Mouse (Mus musculus) neutrophil, adult 83 days (primary cell): ENCODE data around the gene Oas1d. TPM values are rescaled to one million over a fixed set of nuclear protein-coding genes. Genes with fewer than 3 reads are reported as not detected.

Experiments
- total RNA-seq, 2 experiments: library from RNA; stranded (reverse); gene quantifications; one replicate each; pipeline ENCODE4 v1.2.4; 2023

Oas1d gene
- not detected for total RNA-seq

GRCm38 (mm10) chr5:120914204-120914603 is at the start of gene Oas1d:
TSS of gene Oas1d (plus strand) at chr5:120914536.

GRCm38 (mm10) chr5:120887413-120887812 is 26.9 kb upstream of the Oas1d start, which contains the start of gene Oas1g:
TSS of gene Oas1g (minus strand) at chr5:120887613.

GRCm38 (mm10) chr5:120906791-120907733 is 7.3 kb upstream of the Oas1d start, which contains the start of gene Oas1a:
TSS of gene Oas1a (minus strand) at chr5:120907521.

Other genes with a start within 250 kb of the Oas1d start
- under 1 TPM; 0.37 to 0.55 TPM for gene Dtx1, start 202.6 kb upstream of the Oas1d start, total RNA-seq
- 10 to 100 TPM in 1 of 2 experiments, 1 to 10 TPM in 1; 3.7 to 10.6 TPM for gene Oas2, start 164.7 kb upstream of the Oas1d start, total RNA-seq
- gene Oas3, start 136.9 kb upstream of the Oas1d start, total RNA-seq: 10 to 100 TPM; 13.7 to 22.8 TPM
- gene Oas1e, start 119.0 kb upstream of the Oas1d start, total RNA-seq: not detected
- gene Oas1c, start 102.0 kb upstream of the Oas1d start, total RNA-seq: 1 to 10 TPM; 2.7 to 3.3 TPM
- under 1 TPM in 1 of 2 experiments, not detected in 1; 0.26 TPM for gene Oas1f, start 67.2 kb upstream of the Oas1d start, total RNA-seq
- gene Oas1h, start 53.1 kb upstream of the Oas1d start, total RNA-seq: not detected
- gene Oas1g, start 26.9 kb upstream of the Oas1d start, total RNA-seq: 1 to 10 TPM; 1.1 to 2.6 TPM
- gene Oas1a, start 7.0 kb upstream of the Oas1d start, total RNA-seq: 10 to 100 TPM in 1 of 2 experiments, 1 to 10 TPM in 1; 7.2 to 13.6 TPM
- gene Rph3a, start 95.6 kb downstream of the Oas1d start, total RNA-seq: under 1 TPM; 0.24 to 0.42 TPM